Mouse (Mus musculus): ENCODE data around the gene Zmynd8.

Zmynd8 gene

DNA sequence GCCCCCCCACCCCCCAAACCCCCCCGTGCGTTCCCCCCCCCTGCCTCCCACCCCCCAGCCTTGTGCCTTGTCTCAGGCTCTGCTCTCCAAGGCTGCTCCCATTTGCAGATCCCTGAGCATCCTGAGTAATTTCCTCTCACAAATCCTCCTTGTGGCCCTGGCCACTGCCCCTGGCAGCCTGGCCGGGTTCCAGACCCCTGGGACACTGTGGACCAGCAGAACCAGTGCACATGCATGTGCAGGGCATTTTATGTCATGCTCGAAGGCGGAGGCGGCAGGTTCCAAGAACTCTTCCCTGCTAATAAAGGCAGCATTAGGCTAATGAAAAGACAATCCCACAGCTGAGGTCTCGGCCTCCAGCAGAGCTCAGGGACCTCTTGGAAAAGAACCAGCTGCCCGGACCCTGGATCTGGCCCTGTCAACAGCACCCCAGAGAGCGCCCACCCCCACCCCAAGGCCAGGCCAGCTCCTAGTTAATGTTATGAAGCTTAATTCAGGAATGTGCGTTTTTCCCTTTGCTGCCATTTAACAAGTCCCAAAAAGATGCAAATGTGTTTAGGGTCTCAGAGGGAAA, 129.4 kb downstream of the Zmynd8 start:
- no peak for ATAC-seq (ENCODE audit: insufficient number of reproducible peaks, low FRiP score, low TSS enrichment)

DNA sequence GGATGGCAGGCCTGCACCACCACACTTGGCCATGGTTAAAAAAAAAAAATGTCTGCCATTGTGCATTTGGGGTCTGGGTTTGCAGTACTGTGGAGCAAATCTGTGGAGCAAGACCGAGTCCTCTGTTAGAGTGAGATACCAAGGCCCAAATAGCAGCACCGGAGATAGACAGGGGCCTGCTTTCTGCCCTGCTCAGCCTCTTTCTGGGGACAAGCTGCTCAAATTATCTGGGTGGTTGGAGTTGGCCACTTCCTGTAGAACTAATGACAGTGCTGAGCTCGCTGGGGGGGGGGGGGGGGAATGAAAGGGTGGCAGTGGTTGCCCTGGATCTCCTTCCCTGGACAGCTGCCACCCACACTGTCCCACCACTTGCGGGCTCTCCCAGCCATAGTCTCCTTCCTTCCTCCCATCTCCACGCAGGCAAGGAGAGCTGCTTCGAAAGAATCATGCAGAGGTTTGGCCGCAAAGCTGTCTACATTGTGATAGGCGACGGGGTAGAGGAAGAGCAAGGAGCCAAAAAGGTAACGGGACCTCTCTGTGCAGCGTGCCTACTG, 129.9 kb downstream of the Zmynd8 start:
- no peak for ATAC-seq (ENCODE audit: insufficient number of reproducible peaks, low FRiP score, low TSS enrichment)

DNA sequence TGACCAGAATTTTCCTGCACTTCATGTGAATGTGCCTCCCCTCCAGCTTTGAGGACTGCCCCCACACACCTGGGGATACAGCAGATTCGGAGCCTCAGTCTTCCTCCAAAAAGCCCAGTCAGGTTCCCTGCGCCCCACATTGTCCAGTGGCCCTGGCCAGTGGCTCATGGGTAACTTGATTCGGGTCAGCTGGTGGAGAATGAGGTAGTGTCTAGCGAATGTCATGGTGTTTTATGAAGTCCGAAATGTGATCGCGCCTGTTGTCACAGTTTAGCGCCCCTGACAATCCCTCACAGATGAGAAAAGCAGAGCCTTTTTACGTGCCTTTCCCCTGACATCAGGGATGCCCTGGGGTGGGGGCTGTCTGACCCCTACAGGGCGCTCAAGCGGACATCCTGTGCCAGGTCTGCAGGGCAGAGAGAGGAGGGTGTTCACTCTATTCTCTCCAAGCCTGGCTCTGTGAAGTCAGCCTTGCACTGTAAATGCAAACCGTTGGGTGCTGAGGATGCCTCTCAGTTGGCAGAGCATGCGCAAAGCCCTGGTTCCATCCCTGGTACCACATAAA, 139.3 kb downstream of the Zmynd8 start:
- ATAC-seq (ENCODE audit: insufficient number of reproducible peaks, low FRiP score, low TSS enrichment), result no peak

- no peak for ATAC-seq (ENCODE audit: insufficient number of reproducible peaks, low FRiP score, low TSS enrichment)
Measured at GRCm38 (mm10) chr2:165758534-165758933, 140.3 kb downstream of the Zmynd8 start.

GRCm38 (mm10) chr2:165757799-165758198, 141.0 kb downstream of the Zmynd8 start:
- no peak for ATAC-seq (ENCODE audit: insufficient number of reproducible peaks, low FRiP score, low TSS enrichment)

DNA sequence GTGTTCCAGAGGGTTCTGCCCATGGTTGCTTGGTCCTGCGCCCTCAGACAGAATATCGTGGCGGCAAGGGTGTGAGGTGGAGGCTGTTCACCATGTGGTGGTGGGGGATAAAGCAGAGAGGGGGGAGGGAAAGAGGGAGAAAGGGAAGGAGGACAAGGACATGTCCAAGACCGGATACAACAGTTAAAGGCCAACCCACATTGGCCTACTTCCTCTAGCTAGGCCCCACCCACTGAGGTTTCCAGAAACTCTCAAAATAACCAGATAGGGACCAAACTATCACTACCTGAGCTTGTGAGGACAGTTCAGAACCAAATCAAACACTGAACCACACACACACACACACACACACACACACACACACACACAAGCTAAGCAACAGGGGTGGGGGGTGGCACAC, 146.1 kb downstream of the Zmynd8 start:
- ATAC-seq (ENCODE audit: insufficient number of reproducible peaks, low FRiP score, low TSS enrichment), result no peak

- no peak for ATAC-seq (ENCODE audit: insufficient number of reproducible peaks, low FRiP score, low TSS enrichment)
Measured at GRCm38 (mm10) chr2:165751068-165751467, 147.7 kb downstream of the Zmynd8 start.

- ATAC-seq (ENCODE audit: insufficient number of reproducible peaks, low FRiP score, low TSS enrichment), result no peak
Measured at GRCm38 (mm10) chr2:165748426-165748825, 150.4 kb downstream of the Zmynd8 start.

DNA sequence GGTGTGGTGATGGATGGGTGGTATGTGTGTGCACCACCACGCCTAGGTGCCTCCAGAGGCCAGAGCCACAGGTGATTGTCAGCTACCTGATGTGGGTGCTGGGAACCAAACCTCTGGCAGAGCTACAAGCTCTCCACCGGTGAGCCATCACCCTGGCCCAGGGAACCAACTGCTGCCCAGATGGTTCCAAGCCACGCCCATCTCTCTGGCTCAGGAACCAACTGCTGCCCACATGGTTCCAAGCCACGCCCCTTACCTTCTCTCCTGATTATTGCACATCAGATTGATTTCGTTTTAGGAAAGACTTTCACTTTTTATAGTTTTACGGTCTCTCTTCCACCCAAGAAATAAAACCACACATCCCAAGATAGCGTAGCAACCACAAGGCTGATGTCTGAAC, 150.8 kb downstream of the Zmynd8 start:
- ATAC-seq (ENCODE audit: insufficient number of reproducible peaks, low FRiP score, low TSS enrichment), result no peak

GRCm38 (mm10) chr2:165745306-165746098, 153.3 kb downstream of the Zmynd8 start:
- no peak for ATAC-seq (ENCODE audit: insufficient number of reproducible peaks, low FRiP score, low TSS enrichment)

DNA sequence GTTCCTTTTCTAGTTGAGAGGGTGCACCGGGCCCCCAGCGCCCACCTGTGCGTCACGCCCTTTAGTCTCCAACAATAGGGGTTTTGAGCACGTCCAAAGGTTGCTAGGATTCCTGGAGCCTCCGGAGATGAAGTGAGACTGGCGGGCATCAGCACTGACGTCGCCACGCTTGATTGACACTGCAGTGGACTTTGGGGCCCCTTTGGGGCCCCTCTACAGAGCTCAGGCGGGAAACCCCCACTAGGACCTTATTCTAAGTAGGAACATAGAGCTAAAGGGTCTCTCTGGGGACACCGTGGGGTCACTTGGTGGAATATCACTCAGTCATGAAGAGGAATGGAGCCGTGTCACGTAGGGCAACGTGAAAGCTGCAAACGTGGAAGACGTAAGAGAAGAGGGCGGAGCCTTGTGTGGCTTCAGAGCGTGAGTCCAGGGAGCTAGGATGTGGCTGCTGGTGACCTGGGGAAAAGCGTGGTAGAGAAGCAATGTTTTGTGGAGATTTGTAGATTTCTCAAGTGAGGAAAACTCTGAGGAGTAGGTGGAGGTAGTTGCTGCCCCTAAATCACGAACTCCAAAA, 156.5 kb downstream of the Zmynd8 start:
- no peak for ATAC-seq (ENCODE audit: insufficient number of reproducible peaks, low FRiP score, low TSS enrichment)

DNA sequence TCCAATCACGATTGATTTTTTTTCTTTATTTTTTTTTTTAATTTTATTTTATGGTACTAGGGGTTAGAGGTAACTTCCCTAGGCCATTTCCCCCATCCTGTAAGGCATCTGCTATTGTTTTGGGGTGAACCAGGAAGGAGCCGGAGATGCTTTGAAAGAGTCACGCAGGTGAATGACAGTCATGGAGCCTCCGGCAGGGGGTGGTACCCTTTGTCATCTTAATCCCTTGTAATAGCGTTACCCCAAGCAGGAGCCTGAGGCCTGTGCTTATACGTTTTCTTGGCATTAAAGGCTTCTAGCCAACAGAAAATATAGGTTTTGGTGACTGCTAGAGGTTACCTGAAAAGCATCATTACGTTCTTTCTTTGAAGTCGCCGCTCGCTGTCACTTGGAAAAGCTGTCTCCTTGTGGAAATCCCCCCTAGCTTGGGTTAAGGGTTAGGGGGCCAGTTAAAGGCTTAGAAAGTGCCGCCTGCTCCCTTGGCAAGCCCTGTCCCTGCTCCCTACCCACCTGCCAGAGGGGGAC, 157.2 kb downstream of the Zmynd8 start:
- no peak for ATAC-seq (ENCODE audit: insufficient number of reproducible peaks, low FRiP score, low TSS enrichment)

- no peak for ATAC-seq (ENCODE audit: insufficient number of reproducible peaks, low FRiP score, low TSS enrichment)
Measured at GRCm38 (mm10) chr2:165740982-165741381, 157.8 kb downstream of the Zmynd8 start.

GRCm38 (mm10) chr2:165740381-165740780, 158.4 kb downstream of the Zmynd8 start:
- no peak for ATAC-seq (ENCODE audit: insufficient number of reproducible peaks, low FRiP score, low TSS enrichment)

DNA sequence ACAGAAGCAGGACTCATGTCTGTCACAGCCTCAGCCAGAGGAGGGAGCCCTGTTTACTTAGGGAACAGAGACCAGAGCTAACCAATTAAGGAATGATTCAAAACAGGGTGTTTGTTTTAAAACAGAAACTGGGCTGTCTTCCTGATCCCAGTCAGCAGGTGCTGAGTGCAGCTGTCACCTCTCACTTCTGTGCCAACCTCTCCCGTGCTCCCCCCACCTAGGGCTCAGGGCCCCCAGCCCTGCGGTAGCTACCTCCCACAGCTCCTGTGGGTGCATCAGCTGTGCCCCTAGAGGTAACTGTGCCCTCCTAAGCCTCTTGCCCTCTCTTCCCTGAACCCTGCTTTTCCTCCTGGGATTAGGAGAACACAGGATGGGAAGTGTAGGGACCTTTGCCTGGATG, 162.5 kb downstream of the Zmynd8 start:
- ATAC-seq (ENCODE audit: insufficient number of reproducible peaks, low FRiP score, low TSS enrichment), result no peak

Measured in cerebellum, adult (tissue).